40 mouse cellular contexts compared by ENCODE assay signal in genomic region chr9:18412371-18412770, GRCm38 (mm10). TPM values are rescaled to one million over a fixed set of nuclear protein-coding genes. Genes with fewer than 3 reads are reported as not detected.
"Had no signal": no experiment of that assay in that cellular context is flagged by ENCODE, and none has a peak within 500 bp of the region (broad histone marks: within the 10 kb centered on the region; RNA-seq: fewer than 3 reads in every experiment).

No protein-coding gene starts in this region.

RNA-seq across cellular contexts. Expression of gene Ubtfl1, which starts 8.2 kb away (rescaled TPM):
- total RNA-seq: left cerebral cortex, postnatal 10 days; left cerebral cortex, postnatal 14 days; left cerebral cortex, postnatal 25 days; left cerebral cortex, postnatal 36 days; left cerebral cortex, postnatal 4 days; liver, adult 2 months; megakaryocyte progenitor cell, adult 5-6 weeks; megakaryocyte, adult 5-6 weeks; megakaryocyte-erythroid progenitor cell, adult 5-6 weeks; midbrain, postnatal 0 days; monocyte, adult 5-6 weeks had no signal
- polyA plus RNA-seq: limb, embryonic 10.5 days; limb, embryonic 11.5 days; limb, embryonic 12.5 days; limb, embryonic 13.5 days; limb, embryonic 14.5 days; limb, embryonic 15.5 days; liver, adult 2 months; liver, embryonic 11.5 days; liver, embryonic 12.5 days; liver, embryonic 13.5 days; liver, embryonic 14.5 days; liver, embryonic 15.5 days; liver, embryonic 16.5 days; liver, postnatal 0 days; lung, adult 2 months; lung, embryonic 14.5 days; lung, embryonic 15.5 days; lung, embryonic 16.5 days; lung, postnatal 0 days; macrophage; midbrain, embryonic 10.5 days; midbrain, embryonic 11.5 days; midbrain, embryonic 12.5 days; midbrain, embryonic 13.5 days; midbrain, embryonic 14.5 days; midbrain, embryonic 15.5 days; midbrain, embryonic 16.5 days; midbrain, postnatal 0 days; myocyte; neural tube, embryonic 11.5 days; neural tube, embryonic 12.5 days had no signal

RNA-seq across cellular contexts. Expression of gene Naalad2, which starts 9.6 kb away (rescaled TPM):
- total RNA-seq: megakaryocyte-erythroid progenitor cell, adult 5-6 weeks; monocyte, adult 5-6 weeks had no signal
- polyA plus RNA-seq: macrophage had no signal

RNA-seq across cellular contexts. Expression of gene Mbd3l2, which starts 18.1 kb away (rescaled TPM):
- total RNA-seq: left cerebral cortex, postnatal 10 days; left cerebral cortex, postnatal 14 days; left cerebral cortex, postnatal 25 days; left cerebral cortex, postnatal 36 days; left cerebral cortex, postnatal 4 days; liver, adult 2 months; megakaryocyte progenitor cell, adult 5-6 weeks; megakaryocyte, adult 5-6 weeks; megakaryocyte-erythroid progenitor cell, adult 5-6 weeks; midbrain, postnatal 0 days; monocyte, adult 5-6 weeks had no signal
- polyA plus RNA-seq: limb, embryonic 10.5 days; limb, embryonic 12.5 days; limb, embryonic 13.5 days; limb, embryonic 14.5 days; limb, embryonic 15.5 days; liver, adult 2 months; liver, embryonic 11.5 days; liver, embryonic 12.5 days; liver, embryonic 13.5 days; liver, embryonic 14.5 days; liver, embryonic 15.5 days; liver, embryonic 16.5 days; liver, postnatal 0 days; lung, adult 2 months; lung, embryonic 14.5 days; lung, embryonic 15.5 days; lung, embryonic 16.5 days; lung, postnatal 0 days; macrophage; midbrain, embryonic 10.5 days; midbrain, embryonic 12.5 days; midbrain, postnatal 0 days; myocyte; neural tube, embryonic 11.5 days; neural tube, embryonic 12.5 days had no signal
